Mouse (Mus musculus) C3H10T1/2 (cell line): ENCODE measurements around the gene Gpr33. TPM values are rescaled to one million over a fixed set of nuclear protein-coding genes. Genes with fewer than 3 reads are reported as not detected.

Source experiments
- polyA plus RNA-seq, 2 experiments: library from polyadenylated mRNA; unstranded; fragments of >200 nt; fragmentation: generic; extraction: Trizol; gene quantifications; one replicate each; pipeline ENCODE4 v1.2.1; 2012; ENCODE audit warnings: missing spikeins in 2 of 2

Gpr33 gene
- not detected for polyA plus RNA-seq

DNA sequence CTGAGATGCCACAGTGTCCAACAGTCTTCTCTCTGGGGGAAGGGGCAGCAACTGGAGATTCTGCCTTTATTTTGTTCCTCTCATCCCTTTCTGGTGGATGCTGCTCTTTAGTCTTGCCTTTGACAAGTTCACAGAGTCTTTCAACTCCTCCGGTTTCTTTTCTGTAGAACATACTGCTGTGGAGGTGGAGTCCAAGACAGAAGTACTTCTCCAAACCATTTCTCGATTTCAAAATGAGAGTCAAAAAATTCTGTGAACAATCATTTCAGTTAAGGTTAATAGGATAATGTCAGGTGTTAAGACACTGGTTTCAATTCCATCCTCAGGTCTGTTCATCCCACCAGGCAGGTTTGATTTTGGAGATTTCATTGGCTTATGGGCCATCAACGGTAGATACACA lies at the start of gene Gpr33:
Gene Gpr33 (minus strand): TSS at position 101 of the 400 bp plus-strand sequence.

DNA sequence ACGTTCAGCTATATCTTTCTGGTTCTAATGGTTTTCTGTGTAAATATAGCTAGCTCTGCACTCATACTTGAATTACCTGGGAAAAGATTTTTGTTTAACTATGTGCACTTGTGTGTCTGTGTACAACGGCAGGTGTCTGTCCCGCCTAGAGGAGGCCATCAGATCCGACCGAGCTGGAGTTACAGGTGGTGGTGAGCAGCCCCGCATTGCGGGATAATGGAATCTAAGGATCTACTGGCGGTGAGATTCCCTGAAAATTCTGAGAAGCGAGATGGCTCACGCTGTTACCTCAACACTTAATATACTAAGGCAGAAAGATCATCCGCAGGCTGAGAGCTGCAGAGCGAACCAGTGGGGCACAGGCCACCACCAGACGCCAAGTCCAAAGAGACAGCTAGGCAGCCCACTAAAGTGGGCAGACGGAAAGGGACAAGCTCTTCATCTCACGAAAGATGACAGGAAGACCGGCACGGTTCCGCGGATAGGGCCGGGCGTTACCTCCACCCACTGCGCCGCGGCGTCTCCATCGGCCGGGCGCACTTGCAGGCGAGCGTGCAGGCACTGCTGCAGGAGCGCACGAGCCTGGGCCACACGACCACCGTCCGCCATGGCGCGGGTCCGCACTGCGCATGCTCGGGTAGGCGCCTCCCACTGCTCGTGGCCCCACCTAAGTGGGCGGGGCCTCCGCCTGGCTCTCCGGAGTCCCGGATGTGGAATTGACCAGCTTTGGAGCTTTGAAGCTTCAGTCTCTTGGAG lies 21.8 kb downstream of the Gpr33 start, which contains the start of gene Dtd2:
Gene Dtd2 (minus strand): TSS at position 625 of the 756 bp plus-strand sequence.

Other genes with a start within 250 kb of the Gpr33 start
- gene Hectd1, start 198.5 kb downstream of the Gpr33 start, polyA plus RNA-seq: 1 to 10 TPM in 1 of 2 experiments, under 1 TPM in 1; 0.56 to 8.5 TPM
- gene Heatr5a, start 56.7 kb downstream of the Gpr33 start, polyA plus RNA-seq: 1 to 10 TPM; 1.1 to 9.5 TPM
- gene Dtd2, start 21.6 kb downstream of the Gpr33 start, polyA plus RNA-seq: 10 to 100 TPM in 1 of 2 experiments, 1 to 10 TPM in 1; 6.2 to 37.4 TPM
- 1 to 10 TPM; 3.5 to 6.0 TPM for gene Nubpl, start 69.7 kb upstream of the Gpr33 start, polyA plus RNA-seq